ENCODE assay signal across 25 mouse cellular contexts in genomic region chr13:78118715-78119114, GRCm38 (mm10).
"Had no signal": no experiment of that assay in that cellular context is flagged by ENCODE, and none has a peak within 500 bp of the region (broad histone marks: within the 10 kb centered on the region; RNA-seq: fewer than 3 reads in every experiment).

No protein-coding gene starts in this region.

- H3K27ac ChIP-seq: embryonic facial prominence, embryonic 10.5 days; embryonic facial prominence, embryonic 12.5 days; embryonic facial prominence, embryonic 13.5 days; embryonic facial prominence, embryonic 15.5 days; forebrain, embryonic 10.5 days; forebrain, embryonic 12.5 days; forebrain, embryonic 13.5 days; forebrain, embryonic 15.5 days; gastrocnemius, adult 2 months; heart, adult 2 months had no signal

- H3K36me3 ChIP-seq: embryonic facial prominence, embryonic 10.5 days; embryonic facial prominence, embryonic 12.5 days; embryonic facial prominence, embryonic 13.5 days; embryonic facial prominence, embryonic 15.5 days; forebrain, embryonic 10.5 days; forebrain, embryonic 12.5 days; forebrain, embryonic 15.5 days had no signal

- H3K27me3 ChIP-seq: embryonic facial prominence, embryonic 12.5 days; embryonic facial prominence, embryonic 13.5 days; embryonic facial prominence, embryonic 15.5 days; forebrain, embryonic 12.5 days; forebrain, embryonic 13.5 days; forebrain, embryonic 15.5 days had no signal

- ATAC-seq: forebrain, embryonic 13.5 days; forebrain, embryonic 14.5 days; forebrain, embryonic 15.5 days; forebrain, embryonic 16.5 days; forebrain, postnatal 0 days had no signal

- H3K9me3 ChIP-seq: embryonic facial prominence, embryonic 10.5 days; embryonic facial prominence, embryonic 12.5 days; embryonic facial prominence, embryonic 13.5 days; embryonic facial prominence, embryonic 15.5 days; forebrain, embryonic 10.5 days; forebrain, embryonic 12.5 days; forebrain, embryonic 13.5 days; forebrain, embryonic 15.5 days had no signal

- H3K9ac ChIP-seq: embryonic facial prominence, embryonic 12.5 days; embryonic facial prominence, embryonic 13.5 days; embryonic facial prominence, embryonic 15.5 days; forebrain, embryonic 12.5 days; forebrain, embryonic 13.5 days; forebrain, embryonic 15.5 days; forebrain, postnatal 0 days had no signal

- H3K4me2 ChIP-seq: embryonic facial prominence, embryonic 12.5 days; embryonic facial prominence, embryonic 13.5 days; embryonic facial prominence, embryonic 15.5 days; forebrain, embryonic 12.5 days; forebrain, embryonic 13.5 days; forebrain, embryonic 15.5 days had no signal

- H3K4me3 ChIP-seq: embryonic facial prominence, embryonic 10.5 days; embryonic facial prominence, embryonic 12.5 days; embryonic facial prominence, embryonic 13.5 days; embryonic facial prominence, embryonic 15.5 days; erythroblast, embryonic 14.5 days; forebrain, embryonic 10.5 days; forebrain, embryonic 12.5 days; forebrain, embryonic 13.5 days; forebrain, embryonic 15.5 days; gastrocnemius, adult 2 months; heart, adult 2 months had no signal

- H3K4me1 ChIP-seq: embryonic facial prominence, embryonic 10.5 days; embryonic facial prominence, embryonic 12.5 days; embryonic facial prominence, embryonic 13.5 days; embryonic facial prominence, embryonic 15.5 days; forebrain, embryonic 10.5 days; forebrain, embryonic 12.5 days; forebrain, embryonic 13.5 days; forebrain, embryonic 15.5 days had no signal

- DNase-seq: cerebellum, adult 9-11 months; cerebellum, postnatal 10 days; cerebellum, postnatal 25 days; cerebellum, postnatal 36 days; embryo, embryonic 11 days; forebrain, postnatal 0 days; gastrocnemius, adult 2 months; gastrocnemius, postnatal 10 days; gastrocnemius, postnatal 14 days; gastrocnemius, postnatal 25 days; gastrocnemius, postnatal 36 days; heart, adult 11 months; heart, adult 18-20 months; heart, adult 2 months had no signal
